Mouse (Mus musculus): ENCODE results near the gene Wdtc1. TPM values are rescaled to one million over a fixed set of nuclear protein-coding genes. Genes with fewer than 3 reads are reported as not detected.

The Wdtc1 gene
- polyA plus RNA-seq, 1 experiment from 2014 or later = 21.0 TPM

GRCm38 (mm10) chr4:133344112-133344511, 9.2 kb downstream of the Wdtc1 start:
- no peaks in the 10 kb centered on the region for H3K36me3 ChIP-seq (ENCODE audit: control insufficient read depth, insufficient read depth, low read length)
- 8% methylated on average over 4 of the region's 4 CpGs for whole genome bisulfite sequencing
- H3K27me3 ChIP-seq (ENCODE audit: control insufficient read depth, insufficient read depth, low read length) = no peaks in the 10 kb centered on the region
- DNase-seq (ENCODE audit: low spot score) = peak; percentile 57
- no peak overlapping the region for H3K27ac ChIP-seq (ENCODE audit: low read depth, low read length)
- H3K9ac ChIP-seq (ENCODE audit: low read length) = no peak overlapping the region
- no peak overlapping the region for H3K4me3 ChIP-seq (ENCODE audit: low read depth, low read length)
- no peaks in the 10 kb centered on the region for H3K9me3 ChIP-seq (ENCODE audit: control insufficient read depth, low read length)
- H3K4me2 ChIP-seq (ENCODE audit: low read depth, low read length, severe bottlenecking) = no peak overlapping the region
- no peaks in the 10 kb centered on the region; the same call in 1 of the 2 replicates for H3K4me1 ChIP-seq (replicated peaks; ENCODE audit: control insufficient read depth, insufficient read depth, low read length)
- no peak for ATAC-seq (replicated peaks; ENCODE audit: low FRiP score)

GRCm38 (mm10) chr4:133340217-133340616, 13.1 kb downstream of the Wdtc1 start:
- no peaks in the 10 kb centered on the region for H3K9me3 ChIP-seq (ENCODE audit: control insufficient read depth, low read length)
- H3K4me2 ChIP-seq (ENCODE audit: low read depth, low read length, severe bottlenecking) = no peak overlapping the region
- DNase-seq (ENCODE audit: low spot score) (no peak), ATAC-seq (replicated peaks; ENCODE audit: low FRiP score) (no peak)
- H3K9ac ChIP-seq (ENCODE audit: low read length) = no peak overlapping the region
- 89% methylated on average over 2 of the region's 2 CpGs for WGBS
- H3K4me3 ChIP-seq (ENCODE audit: low read depth, low read length) = no peak overlapping the region
- no peaks in the 10 kb centered on the region for H3K36me3 ChIP-seq (ENCODE audit: control insufficient read depth, insufficient read depth, low read length)
- H3K27me3 ChIP-seq (ENCODE audit: control insufficient read depth, insufficient read depth, low read length) = no peaks in the 10 kb centered on the region
- peaks cover 2% of the 10 kb centered on the region; the same call in 1 of the 2 replicates for H3K4me1 ChIP-seq (replicated peaks; ENCODE audit: control insufficient read depth, insufficient read depth, low read length)
- no peak overlapping the region for H3K27ac ChIP-seq (ENCODE audit: low read depth, low read length)

GRCm38 (mm10) chr4:133339148-133339749, 14.0 kb downstream of the Wdtc1 start:
- Histone ChIP-seq H3K27ac (ENCODE audit: low read depth, low read length) (peak overlapping the region; percentile 46), H3K36me3 (ENCODE audit: control insufficient read depth, insufficient read depth, low read length) (no peaks in the 10 kb centered on the region), H3K4me3 (ENCODE audit: low read depth, low read length) (peak overlapping the region; percentile 88), H3K9me3 (ENCODE audit: control insufficient read depth, low read length) (no peaks in the 10 kb centered on the region), H3K4me2 (ENCODE audit: low read depth, low read length, severe bottlenecking) (peak overlapping the region; percentile 74), H3K27me3 (ENCODE audit: control insufficient read depth, insufficient read depth, low read length) (no peaks in the 10 kb centered on the region), H3K9ac (ENCODE audit: low read length) (peak overlapping the region; percentile 85), H3K4me1 (replicated peaks; ENCODE audit: control insufficient read depth, insufficient read depth, low read length) (peaks cover 2% of the 10 kb centered on the region; the same call in 1 of the 2 replicates)
- DNase-seq (ENCODE audit: low spot score) (peak; percentile 99), ATAC-seq (replicated peaks; ENCODE audit: low FRiP score) (peak; percentile 96)
- under 1% methylated on average over 59 of the region's 60 CpGs for WGBS

GRCm38 (mm10) chr4:133338521-133339095, 14.7 kb downstream of the Wdtc1 start:
- Histone ChIP-seq H3K4me1 (replicated peaks; ENCODE audit: control insufficient read depth, insufficient read depth, low read length) (peaks cover 2% of the 10 kb centered on the region; the same call in 1 of the 2 replicates), H3K4me3 (ENCODE audit: low read depth, low read length) (peak overlapping the region; percentile 88), H3K27ac (ENCODE audit: low read depth, low read length) (peak overlapping the region; percentile 46), H3K9ac (ENCODE audit: low read length) (peak overlapping the region; percentile 85), H3K27me3 (ENCODE audit: control insufficient read depth, insufficient read depth, low read length) (no peaks in the 10 kb centered on the region), H3K4me2 (ENCODE audit: low read depth, low read length, severe bottlenecking) (peak overlapping the region; percentile 74), H3K9me3 (ENCODE audit: control insufficient read depth, low read length) (no peaks in the 10 kb centered on the region), H3K36me3 (ENCODE audit: control insufficient read depth, insufficient read depth, low read length) (no peaks in the 10 kb centered on the region)
- DNase-seq (ENCODE audit: low spot score) = no peak
- WGBS = 1% methylated on average over 39 of the region's 39 CpGs
- ATAC-seq (replicated peaks; ENCODE audit: low FRiP score) = no peak; the same call in 1 of the 2 replicates

- DNase-seq (ENCODE audit: low spot score) = no peak
These were observed 15.3 kb downstream of the Wdtc1 start for GRCm38 (mm10) chr4:133337833-133338520.

GRCm38 (mm10) chr4:133333306-133333705, 20.0 kb downstream of the Wdtc1 start:
- WGBS = 35% methylated on average over 6 of the region's 6 CpGs
- Histone ChIP-seq H3K4me3 (ENCODE audit: low read depth, low read length) (no peak overlapping the region), H3K9me3 (ENCODE audit: control insufficient read depth, low read length) (no peaks in the 10 kb centered on the region), H3K4me1 (replicated peaks; ENCODE audit: control insufficient read depth, insufficient read depth, low read length) (0 out of 2 replicates have a peak, but pooled peaks cover 2% of the 10 kb centered on the region), H3K27ac (ENCODE audit: low read depth, low read length) (no peak overlapping the region), H3K9ac (ENCODE audit: low read length) (no peak overlapping the region), H3K36me3 (ENCODE audit: control insufficient read depth, insufficient read depth, low read length) (no peaks in the 10 kb centered on the region), H3K27me3 (ENCODE audit: control insufficient read depth, insufficient read depth, low read length) (no peaks in the 10 kb centered on the region), H3K4me2 (ENCODE audit: low read depth, low read length, severe bottlenecking) (no peak overlapping the region)
- ATAC-seq (replicated peaks; ENCODE audit: low FRiP score) = no peak
- DNase-seq (ENCODE audit: low spot score) = no peak

More at GRCm38 (mm10) chr4:133337833-133338520, 15.3 kb downstream of the Wdtc1 start:
- H3K27me3 ChIP-seq (ENCODE audit: control insufficient read depth, insufficient read depth, low read length) = no peaks in the 10 kb centered on the region
- H3K27ac ChIP-seq (ENCODE audit: low read depth, low read length) = no peak overlapping the region
- WGBS = 12% methylated on average over 14 of the region's 14 CpGs
- ATAC-seq (replicated peaks; ENCODE audit: low FRiP score) = no peak
- peak overlapping the region; percentile 85 for H3K9ac ChIP-seq (ENCODE audit: low read length)
- peak overlapping the region; percentile 88 for H3K4me3 ChIP-seq (ENCODE audit: low read depth, low read length)
- no peaks in the 10 kb centered on the region for H3K36me3 ChIP-seq (ENCODE audit: control insufficient read depth, insufficient read depth, low read length)
- peak overlapping the region; percentile 74 for H3K4me2 ChIP-seq (ENCODE audit: low read depth, low read length, severe bottlenecking)
- no peaks in the 10 kb centered on the region for H3K9me3 ChIP-seq (ENCODE audit: control insufficient read depth, low read length)
- peaks cover 2% of the 10 kb centered on the region; the same call in 1 of the 2 replicates for H3K4me1 ChIP-seq (replicated peaks; ENCODE audit: control insufficient read depth, insufficient read depth, low read length)

- no peaks in the 10 kb centered on the region for H3K27me3 ChIP-seq (ENCODE audit: control insufficient read depth, insufficient read depth, low read length)
- DNase-seq (ENCODE audit: low spot score) (no peak), ATAC-seq (replicated peaks; ENCODE audit: low FRiP score) (no peak)
- WGBS = 86% methylated on average over 4 of the region's 4 CpGs
- H3K4me2 ChIP-seq (ENCODE audit: low read depth, low read length, severe bottlenecking) = no peak overlapping the region
- H3K4me3 ChIP-seq (ENCODE audit: low read depth, low read length) = no peak overlapping the region
- H3K27ac ChIP-seq (ENCODE audit: low read depth, low read length) = no peak overlapping the region
- no peaks in the 10 kb centered on the region for H3K9me3 ChIP-seq (ENCODE audit: control insufficient read depth, low read length)
- H3K36me3 ChIP-seq (ENCODE audit: control insufficient read depth, insufficient read depth, low read length) = no peaks in the 10 kb centered on the region
- no peaks in the 10 kb centered on the region for H3K4me1 ChIP-seq (replicated peaks; ENCODE audit: control insufficient read depth, insufficient read depth, low read length)
- H3K9ac ChIP-seq (ENCODE audit: low read length) = no peak overlapping the region
These were observed 23.0 kb downstream of the Wdtc1 start for GRCm38 (mm10) chr4:133330296-133330695.

GRCm38 (mm10) chr4:133328129-133328528, 25.2 kb downstream of the Wdtc1 start:
- H3K4me2 ChIP-seq (ENCODE audit: low read depth, low read length, severe bottlenecking) = no peak overlapping the region
- no peak overlapping the region for H3K27ac ChIP-seq (ENCODE audit: low read depth, low read length)
- H3K27me3 ChIP-seq (ENCODE audit: control insufficient read depth, insufficient read depth, low read length) = no peaks in the 10 kb centered on the region
- no peaks in the 10 kb centered on the region for H3K4me1 ChIP-seq (replicated peaks; ENCODE audit: control insufficient read depth, insufficient read depth, low read length)
- no peak overlapping the region for H3K4me3 ChIP-seq (ENCODE audit: low read depth, low read length)
- 91% methylated on average over 7 of the region's 7 CpGs for WGBS
- H3K9ac ChIP-seq (ENCODE audit: low read length) = no peak overlapping the region
- H3K36me3 ChIP-seq (ENCODE audit: control insufficient read depth, insufficient read depth, low read length) = no peaks in the 10 kb centered on the region
- no peaks in the 10 kb centered on the region for H3K9me3 ChIP-seq (ENCODE audit: control insufficient read depth, low read length)
- ATAC-seq (replicated peaks; ENCODE audit: low FRiP score) (no peak), DNase-seq (ENCODE audit: low spot score) (no peak)

All from forebrain, embryonic 11.5 days (tissue).